Mouse (Mus musculus): ENCODE measurements at regions not wholly inside any gene's neighbourhood (a gene's known extent, or its start where the extent isn't known, plus 50 kb on each side); places are given as distances from the start of the nearest gene placed in this dataset.

DNA sequence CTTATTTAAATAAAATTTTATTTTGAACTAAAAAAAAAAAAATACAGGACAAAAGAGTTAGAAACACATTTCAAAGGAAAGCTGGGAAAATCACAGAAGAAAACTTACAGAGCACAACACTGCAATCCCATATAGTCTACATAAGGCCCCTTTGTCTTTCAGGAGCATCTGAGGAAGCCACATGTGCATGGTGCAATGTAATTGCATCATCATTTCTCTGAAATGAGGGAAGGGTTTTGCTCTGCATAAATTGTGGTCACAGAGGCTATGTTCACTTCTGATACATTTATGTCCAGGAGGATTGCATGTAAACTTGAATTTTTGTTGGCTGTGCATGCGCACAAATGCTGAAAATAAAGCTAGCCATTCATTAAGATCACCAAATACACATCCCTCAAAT, 265.9 kb upstream of the Gm9747 start:
- Histone ChIP-seq H3K9ac (ENCODE audit: insufficient read depth, low read depth) (no peak overlapping the region), H3K9me3 (replicated peaks; ENCODE audit: low read length) (no peaks in the 10 kb centered on the region), H3K27ac (ENCODE audit: insufficient read depth, low read depth) (no peak overlapping the region), H3K79me2 (replicated peaks; ENCODE audit: control insufficient read depth, extremely low read depth, insufficient read depth, poor library complexity, severe bottlenecking) (no peaks in the 10 kb centered on the region), H3K36me3 (replicated peaks in 1 of 2; ENCODE audit: control insufficient read depth in 1 of 2, insufficient read depth in 1 of 2, low read length in 1 of 2) (no peaks in the 10 kb centered on the region), H3K4me1 (ENCODE audit: control insufficient read depth in 1 of 2, insufficient read depth in 2 of 2) (peaks cover 0 to 3% of the 10 kb centered on the region in 2 experiments; a peak in 1 of 4 replicates), H3K4me3 (replicated peaks in 1 of 3; ENCODE audit: low read depth in 2 of 3, low read length in 2 of 3, poor library complexity in 1 of 3) (no peak overlapping the region), H3K27me3 (replicated peaks) (no peaks in the 10 kb centered on the region), H3K4me2 (ENCODE audit: insufficient read depth, low read depth, poor library complexity, severe bottlenecking) (no peak overlapping the region)
- dilution Hi-C loops (cut with MboI; ENCODE audit: extremely low pct_ligation_motif_present, extremely low pct_unique_long_range_greater_than_20kb, low sequenced_read_pairs): no loop called here
- TF ChIP-seq UBTF (IDR thresholded peaks at IDR 0.05; ENCODE audit: low read depth, low read length): no peak
- no peak for TF ChIP-seq MXI1 (IDR thresholded peaks at IDR 0.05; ENCODE audit: low read depth, low read length)
- no peak for TF ChIP-seq SIN3A (IDR thresholded peaks at IDR 0.05; ENCODE audit: low read length)
- no peak for TF ChIP-seq MYC (IDR thresholded peaks at IDR 0.05; ENCODE audit: low read depth, low read length)
- TF ChIP-seq GABPA (IDR thresholded peaks at IDR 0.05; ENCODE audit: insufficient replicate concordance, low read depth, low read length): no peak
- TF ChIP-seq MEF2A (IDR thresholded peaks at IDR 0.05; ENCODE audit: borderline replicate concordance, low read depth, low read length): no peak
- TF ChIP-seq HCFC1 (IDR thresholded peaks at IDR 0.05; ENCODE audit: low read depth, low read length): no peak
- TF ChIP-seq BHLHE40 (IDR thresholded peaks at IDR 0.05; ENCODE audit: low read depth, low read length): no peak
- no peak for TF ChIP-seq CHD1 (IDR thresholded peaks at IDR 0.05; ENCODE audit: low read depth, low read length)
- TF ChIP-seq ZKSCAN1 (IDR thresholded peaks at IDR 0.05; ENCODE audit: borderline replicate concordance, low read depth, low read length): no peak
- in situ Hi-C loops (cut with MboI; ENCODE audit: low pct_ligation_motif_present, low pct_unique_long_range_greater_than_20kb, low sequenced_read_pairs): no loop called here
- DNase-seq (ENCODE audit: extremely low read depth): no peak

DNA sequence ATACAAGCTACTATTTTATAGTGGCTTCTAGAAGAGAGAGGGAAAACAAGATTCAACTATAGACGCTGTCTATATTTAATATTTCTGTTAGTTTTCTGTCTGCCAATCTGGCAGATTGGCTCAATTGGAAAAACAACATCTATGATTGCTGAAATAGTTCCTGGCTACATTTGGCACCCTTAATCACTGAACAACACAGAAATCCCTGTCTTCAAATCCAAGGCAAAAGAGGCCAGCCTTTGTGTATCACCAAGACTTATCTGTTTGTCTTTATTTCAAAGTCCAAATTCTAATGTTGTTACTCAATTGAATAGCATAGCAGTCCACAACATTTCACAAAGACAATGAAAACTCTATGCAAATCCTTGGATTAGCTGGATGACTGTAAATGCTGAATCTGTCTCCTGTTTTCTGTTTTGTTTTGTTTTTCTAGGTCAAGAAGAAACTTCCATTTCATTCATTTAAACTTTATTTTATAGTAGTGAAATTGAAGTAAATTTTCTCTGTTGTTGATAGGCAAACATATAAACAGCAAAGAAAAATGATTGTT, 265.1 kb upstream of the Gm9747 start:
- Histone ChIP-seq H3K9me3 (replicated peaks; ENCODE audit: low read length) (no peaks in the 10 kb centered on the region), H3K4me3 (replicated peaks in 1 of 3; ENCODE audit: low read depth in 2 of 3, low read length in 2 of 3, poor library complexity in 1 of 3) (no peak overlapping the region), H3K36me3 (replicated peaks in 1 of 2; ENCODE audit: control insufficient read depth in 1 of 2, insufficient read depth in 1 of 2, low read length in 1 of 2) (no peaks in the 10 kb centered on the region), H3K4me1 (ENCODE audit: control insufficient read depth in 1 of 2, insufficient read depth in 2 of 2) (peaks cover 0 to 3% of the 10 kb centered on the region in 2 experiments; a peak in 1 of 4 replicates), H3K27ac (ENCODE audit: insufficient read depth, low read depth) (no peak overlapping the region), H3K9ac (ENCODE audit: insufficient read depth, low read depth) (no peak overlapping the region), H3K4me2 (ENCODE audit: insufficient read depth, low read depth, poor library complexity, severe bottlenecking) (no peak overlapping the region), H3K27me3 (replicated peaks) (no peaks in the 10 kb centered on the region), H3K79me2 (replicated peaks; ENCODE audit: control insufficient read depth, extremely low read depth, insufficient read depth, poor library complexity, severe bottlenecking) (no peaks in the 10 kb centered on the region)
- no peak for DNase-seq (ENCODE audit: extremely low read depth)
- TF ChIP-seq EP300 (IDR thresholded peaks at IDR 0.05; ENCODE audit: low read length) (no peak), SIN3A (IDR thresholded peaks at IDR 0.05; ENCODE audit: low read length) (no peak), NRF1 (IDR thresholded peaks at IDR 0.05; ENCODE audit: low read depth, low read length) (no peak), TCF12 (IDR thresholded peaks at IDR 0.05; ENCODE audit: low read depth, low read length) (no peak), ZNF384 (IDR thresholded peaks at IDR 0.05; ENCODE audit: low read depth, low read length) (no peak), E2F4 (IDR thresholded peaks at IDR 0.05; ENCODE audit: insufficient replicate concordance, low read depth, low read length) (no peak), JUN (IDR thresholded peaks at IDR 0.05; ENCODE audit: insufficient read depth, low read depth, low read length) (no peak), KAT2A (IDR thresholded peaks at IDR 0.05; ENCODE audit: insufficient replicate concordance, low read length) (no peak), JUND (conservative IDR thresholded peaks at IDR 0.05; ENCODE audit: low read depth, low read length) (no peak), ZC3H11A (IDR thresholded peaks at IDR 0.05; ENCODE audit: low read depth, low read length) (no peak), CHD2 (IDR thresholded peaks at IDR 0.05; ENCODE audit: low read length) (no peak), IRF4 (IDR thresholded peaks at IDR 0.05; ENCODE audit: low read depth, low read length) (no peak), PAX5 (IDR thresholded peaks at IDR 0.05; ENCODE audit: low read length) (no peak)
- in situ Hi-C loops (cut with MboI; ENCODE audit: low pct_ligation_motif_present, low pct_unique_long_range_greater_than_20kb, low sequenced_read_pairs): no loop called here
- dilution Hi-C loops (cut with MboI; ENCODE audit: extremely low pct_ligation_motif_present, extremely low pct_unique_long_range_greater_than_20kb, low sequenced_read_pairs): no loop called here

Measured in CH12.LX (cell line).